8 mouse cellular contexts compared by ENCODE assay signal in genomic region chr2:93046509-93046835, GRCm38 (mm10). TPM values are rescaled to one million over a fixed set of nuclear protein-coding genes. Genes with fewer than 3 reads are reported as not detected.
DNase-seq lines count a peak whose midpoint lies in the region; ATAC-seq and TF ChIP-seq lines count a peak whose summit lies in the region.

No protein-coding gene starts in this region.

- H3K4me1 ChIP-seq in heart, postnatal 0 days (ENCODE audit: control insufficient read depth, insufficient read depth) = peaks cover 40% of the 10 kb centered on the region
- H3K4me1 ChIP-seq in G1E (ENCODE audit: insufficient read depth, low read depth, low read length) = peaks cover 65% of the 10 kb centered on the region
- peaks cover 49% of the 10 kb centered on the region for H3K4me1 ChIP-seq in hindbrain, embryonic 10.5 days (replicated peaks)
- peaks cover 46% of the 10 kb centered on the region for H3K4me1 ChIP-seq in midbrain, embryonic 10.5 days

- H3K36me3 ChIP-seq in heart, postnatal 0 days (replicated peaks; ENCODE audit: control insufficient read depth, insufficient read depth, low read length) = no peaks in the 10 kb centered on the region
- H3K36me3 ChIP-seq in G1E (replicated peaks) = peaks cover 22% of the 10 kb centered on the region
- H3K36me3 ChIP-seq in hindbrain, embryonic 10.5 days = no peaks in the 10 kb centered on the region
- H3K36me3 ChIP-seq in midbrain, embryonic 10.5 days = no peaks in the 10 kb centered on the region

- TF ChIP-seq EP300 in heart, postnatal 0 days (IDR thresholded peaks at IDR 0.05; ENCODE audit: low read depth) = no peak

- H3K9ac ChIP-seq in heart, postnatal 0 days (replicated peaks; ENCODE audit: low read depth, low read length) = peak overlapping the region; percentile 99

- H3K27me3 ChIP-seq in heart, postnatal 0 days (ENCODE audit: control insufficient read depth, insufficient read depth, low read length) = no peaks in the 10 kb centered on the region
- H3K27me3 ChIP-seq in G1E (ENCODE audit: insufficient read depth, low read length) = peaks cover 10% of the 10 kb centered on the region
- H3K27me3 ChIP-seq in hindbrain, embryonic 10.5 days (ENCODE audit: insufficient read depth, poor library complexity, severe bottlenecking) = peaks cover 14% of the 10 kb centered on the region
- H3K27me3 ChIP-seq in midbrain, embryonic 10.5 days (ENCODE audit: low read depth, poor library complexity, severe bottlenecking) = peaks cover 29% of the 10 kb centered on the region

- WGBS in heart, postnatal 0 days = 15% methylated on average over 5 of the region's 5 CpGs
- WGBS in hindbrain, embryonic 10.5 days = 30% methylated on average over 5 of the region's 5 CpGs
- WGBS in midbrain, embryonic 10.5 days = 26% methylated on average over 5 of the region's 5 CpGs

- H3K9me3 ChIP-seq in heart, postnatal 0 days (replicated peaks; ENCODE audit: control insufficient read depth, low read length) = no peaks in the 10 kb centered on the region
- no peaks in the 10 kb centered on the region for H3K9me3 ChIP-seq in G1E (replicated peaks)
- H3K9me3 ChIP-seq in hindbrain, embryonic 10.5 days = no peaks in the 10 kb centered on the region
- H3K9me3 ChIP-seq in midbrain, embryonic 10.5 days (replicated peaks) = no peaks in the 10 kb centered on the region

- peak overlapping the region; percentile 98 for H3K27ac ChIP-seq in heart, postnatal 0 days (ENCODE audit: low read depth)
- H3K27ac ChIP-seq in hindbrain, embryonic 10.5 days = peak overlapping the region; percentile 99
- H3K27ac ChIP-seq in midbrain, embryonic 10.5 days (replicated peaks) = peak overlapping the region; percentile 97

- TF ChIP-seq CTCF in heart, postnatal 0 days (IDR thresholded peaks at IDR 0.05; ENCODE audit: low read depth) = no peak
- TF ChIP-seq CTCF in G1E (IDR thresholded peaks at IDR 0.05; ENCODE audit: low read depth, low read length) = no peak

- H3K4me2 ChIP-seq in heart, postnatal 0 days (ENCODE audit: low read depth, low read length) = peak overlapping the region; percentile 71

- DNase-seq in heart, postnatal 0 days (ENCODE audit: low spot score) = no peak
- DNase-seq in heart, adult 18-20 months = no peak
- no peak for DNase-seq in G1E (ENCODE audit: low spot score)
- no peak for DNase-seq in hindbrain, embryonic 10.5 days (ENCODE audit: low spot score)
- no peak for DNase-seq in midbrain, embryonic 10.5 days (ENCODE audit: low spot score)
- no peak for DNase-seq in gastrocnemius, adult 8-10 months (ENCODE audit: low spot score in 2 of 2)
- no peak for DNase-seq in adrenal gland, postnatal 4 days (ENCODE audit: low spot score in 2 of 2)
- DNase-seq in kidney, postnatal 25 days = no peak

- H3K4me3 ChIP-seq in heart, postnatal 0 days (ENCODE audit: low read depth, low read length) = peak overlapping the region; percentile 90
- peak overlapping the region; percentile 84 for H3K4me3 ChIP-seq in G1E (ENCODE audit: low read depth, low read length)
- peak overlapping the region; percentile 73 for H3K4me3 ChIP-seq in hindbrain, embryonic 10.5 days
- H3K4me3 ChIP-seq in midbrain, embryonic 10.5 days = peak overlapping the region; percentile 83

- ATAC-seq in heart, postnatal 0 days (ENCODE audit: insufficient read depth, low read depth) = no peak
- no peak for ATAC-seq in G1E (ENCODE audit: extremely low read depth, insufficient number of reproducible peaks, low FRiP score, poor library complexity, severe bottlenecking)

RNA-seq across cellular contexts. Expression of gene Prdm11, which starts 0.5 kb away (rescaled TPM):
- 10.7 and 12.7 TPM in 2 replicates for total RNA-seq in heart, postnatal 0 days (2014; rRNA removed; ENCODE audit: low replicate concordance)
- polyA plus RNA-seq in heart, postnatal 0 days (2015; fragmentation: Nextera tagmentation; extraction: Ambion mirVana) = 2.7 and 2.9 TPM in 2 replicates
- total RNA-seq in heart, adult 18-20 months (2021) = 1 to 10 TPM; 8.4 to 9.5 TPM
- 69.1 and 87.1 TPM in 2 replicates for total RNA-seq in G1E (2014; fragmentation: Nextera tagmentation)
- 33.8 and 34.4 TPM in 2 replicates for total RNA-seq in G1E (2017)
- 122 and 125 TPM in 2 replicates for polyA plus RNA-seq in G1E (2012)
- polyA plus RNA-seq in hindbrain, embryonic 10.5 days (2016; fragmentation: Nextera tagmentation; extraction: Ambion mirVana) = 2.1 and 2.3 TPM in 2 replicates
- 1.5 and 1.7 TPM in 2 replicates for polyA plus RNA-seq in midbrain, embryonic 10.5 days (2016; fragmentation: Nextera tagmentation; extraction: Ambion mirVana)
- under 1 TPM; 0.27 to 0.97 (median 0.53) TPM for total RNA-seq in gastrocnemius, adult 8-10 months (2022)
- 10 to 100 TPM; 59.3 to 65.4 TPM for total RNA-seq in adrenal gland, postnatal 4 days (2021)
